Mouse (Mus musculus): ENCODE results near the gene Ifna16. TPM values are rescaled to one million over a fixed set of nuclear protein-coding genes. Genes with fewer than 3 reads are reported as not detected.

Gene Ifna16
- polyA plus RNA-seq, 1 experiment from 2014 or later, result not detected

GRCm38 (mm10) chr4:88681353-88681752 lies 4.6 kb upstream of the Ifna16 start:
- Histone ChIP-seq H3K4me1 (replicated peaks; ENCODE audit: control insufficient read depth, insufficient read depth, low read length) (no peaks in the 10 kb centered on the region), H3K9me3 (ENCODE audit: control insufficient read depth, low read length) (no peaks in the 10 kb centered on the region), H3K4me3 (ENCODE audit: low read depth, low read length) (no peak overlapping the region), H3K27ac (ENCODE audit: low read depth, low read length) (no peak overlapping the region), H3K27me3 (ENCODE audit: control insufficient read depth, insufficient read depth, low read length) (no peaks in the 10 kb centered on the region), H3K4me2 (replicated peaks; ENCODE audit: low read depth, low read length) (no peak overlapping the region), H3K9ac (ENCODE audit: low read depth, low read length) (no peak overlapping the region), H3K36me3 (ENCODE audit: control insufficient read depth, insufficient read depth, low read length) (no peaks in the 10 kb centered on the region)
- ATAC-seq (ENCODE audit: low FRiP score), result no peak
- 85% methylated on average over 3 of the region's 3 CpGs for WGBS
- DNase-seq (ENCODE audit: low spot score), result no peak

GRCm38 (mm10) chr4:88680362-88680761 lies 3.6 kb upstream of the Ifna16 start:
- Histone ChIP-seq H3K36me3 (ENCODE audit: control insufficient read depth, insufficient read depth, low read length) (no peaks in the 10 kb centered on the region), H3K9me3 (ENCODE audit: control insufficient read depth, low read length) (no peaks in the 10 kb centered on the region), H3K4me1 (replicated peaks; ENCODE audit: control insufficient read depth, insufficient read depth, low read length) (no peaks in the 10 kb centered on the region), H3K9ac (ENCODE audit: low read depth, low read length) (no peak overlapping the region), H3K27me3 (ENCODE audit: control insufficient read depth, insufficient read depth, low read length) (no peaks in the 10 kb centered on the region), H3K4me3 (ENCODE audit: low read depth, low read length) (no peak overlapping the region), H3K27ac (ENCODE audit: low read depth, low read length) (no peak overlapping the region), H3K4me2 (replicated peaks; ENCODE audit: low read depth, low read length) (no peak overlapping the region)
- ATAC-seq (ENCODE audit: low FRiP score) (no peak), DNase-seq (ENCODE audit: low spot score) (peak; percentile 50)
- 58% methylated on average over 8 of the region's 8 CpGs for WGBS

GRCm38 (mm10) chr4:88655461-88655860 lies 21.3 kb downstream of the Ifna16 start:
- no peak for DNase-seq (ENCODE audit: low spot score)
- no peak for ATAC-seq (ENCODE audit: low FRiP score)
- WGBS, result 62% methylated on average over 1 of the region's 1 CpGs
- Histone ChIP-seq H3K9ac (ENCODE audit: low read depth, low read length) (no peak overlapping the region), H3K9me3 (ENCODE audit: control insufficient read depth, low read length) (no peaks in the 10 kb centered on the region), H3K27ac (ENCODE audit: low read depth, low read length) (no peak overlapping the region), H3K4me1 (replicated peaks; ENCODE audit: control insufficient read depth, insufficient read depth, low read length) (no peaks in the 10 kb centered on the region), H3K4me2 (replicated peaks; ENCODE audit: low read depth, low read length) (no peak overlapping the region), H3K27me3 (ENCODE audit: control insufficient read depth, insufficient read depth, low read length) (no peaks in the 10 kb centered on the region), H3K4me3 (ENCODE audit: low read depth, low read length) (no peak overlapping the region), H3K36me3 (ENCODE audit: control insufficient read depth, insufficient read depth, low read length) (no peaks in the 10 kb centered on the region)

DNA sequence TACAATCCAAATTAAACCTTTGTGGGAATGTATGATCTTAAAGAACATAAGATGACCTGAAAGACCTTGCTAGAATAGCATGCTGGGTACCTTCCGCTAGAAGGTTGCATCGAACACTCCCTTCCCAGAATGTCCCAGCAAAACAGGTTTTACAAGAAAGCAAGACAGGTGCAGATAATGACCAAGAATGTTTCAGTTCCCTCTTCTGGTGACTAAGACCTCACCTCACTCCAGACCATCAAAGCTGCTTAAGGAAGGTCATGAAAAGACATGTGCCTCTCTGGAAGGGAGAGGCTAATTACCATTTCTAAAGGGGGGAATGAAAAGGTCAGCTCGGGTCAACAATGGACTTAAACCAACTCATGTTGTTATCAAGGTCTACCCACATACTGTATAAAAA lies 23.1 kb downstream of the Ifna16 start:
- no peak overlapping the region for H3K4me3 ChIP-seq (ENCODE audit: low read depth, low read length)
- no peak for DNase-seq (ENCODE audit: low spot score)
- no peak overlapping the region for H3K27ac ChIP-seq (ENCODE audit: low read depth, low read length)
- no peak for ATAC-seq (ENCODE audit: low FRiP score)
- no peaks in the 10 kb centered on the region for H3K4me1 ChIP-seq (replicated peaks; ENCODE audit: control insufficient read depth, insufficient read depth, low read length)
- H3K4me2 ChIP-seq (replicated peaks; ENCODE audit: low read depth, low read length), result no peak overlapping the region
- no peaks in the 10 kb centered on the region for H3K36me3 ChIP-seq (ENCODE audit: control insufficient read depth, insufficient read depth, low read length)
- H3K9me3 ChIP-seq (ENCODE audit: control insufficient read depth, low read length), result no peaks in the 10 kb centered on the region
- WGBS, result 77% methylated on average over 3 of the region's 3 CpGs
- H3K27me3 ChIP-seq (ENCODE audit: control insufficient read depth, insufficient read depth, low read length), result no peaks in the 10 kb centered on the region
- no peak overlapping the region for H3K9ac ChIP-seq (ENCODE audit: low read depth, low read length)

GRCm38 (mm10) chr4:88644359-88644758 lies 32.4 kb downstream of the Ifna16 start, which contains the start of gene Ifna13:
TSS of gene Ifna13 (minus strand) at chr4:88644459.
- Histone ChIP-seq H3K9me3 (ENCODE audit: control insufficient read depth, low read length) (no peaks in the 10 kb centered on the region), H3K27ac (ENCODE audit: low read depth, low read length) (no peak within 1 kb of the TSS), H3K9ac (ENCODE audit: low read depth, low read length) (no peak within 1 kb of the TSS), H3K4me3 (ENCODE audit: low read depth, low read length) (no peak within 1 kb of the TSS), H3K4me1 (replicated peaks; ENCODE audit: control insufficient read depth, insufficient read depth, low read length) (no peaks in the 10 kb centered on the region), H3K27me3 (ENCODE audit: control insufficient read depth, insufficient read depth, low read length) (no peaks in the 10 kb centered on the region), H3K4me2 (replicated peaks; ENCODE audit: low read depth, low read length) (no peak within 1 kb of the TSS), H3K36me3 (ENCODE audit: control insufficient read depth, insufficient read depth, low read length) (no peaks in the 10 kb centered on the region)
- WGBS, result 65% methylated on average over 2 of the region's 2 CpGs
- DNase-seq (ENCODE audit: low spot score), result no peak
- no peak for ATAC-seq (ENCODE audit: low FRiP score)

DNA sequence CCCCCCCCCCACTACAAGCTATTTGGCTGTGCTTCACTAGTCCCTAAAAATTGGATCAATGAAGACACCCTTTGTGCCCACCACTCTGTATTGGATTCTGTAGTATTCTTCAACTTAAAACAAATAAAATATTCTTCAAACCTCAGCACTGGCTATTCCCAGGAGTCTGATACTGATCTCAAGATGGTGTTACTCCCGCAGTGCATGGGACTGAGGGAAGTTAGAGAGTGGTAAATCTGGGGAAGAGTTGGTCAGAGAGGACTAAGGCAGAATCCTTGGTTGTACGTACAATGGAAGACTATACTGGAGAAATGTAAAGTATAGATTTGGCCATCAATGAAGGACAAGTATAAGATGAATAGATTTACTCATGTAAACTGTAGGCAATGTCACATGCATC lies 34.2 kb downstream of the Ifna16 start:
- 41% methylated on average over 2 of the region's 2 CpGs for WGBS

DNA sequence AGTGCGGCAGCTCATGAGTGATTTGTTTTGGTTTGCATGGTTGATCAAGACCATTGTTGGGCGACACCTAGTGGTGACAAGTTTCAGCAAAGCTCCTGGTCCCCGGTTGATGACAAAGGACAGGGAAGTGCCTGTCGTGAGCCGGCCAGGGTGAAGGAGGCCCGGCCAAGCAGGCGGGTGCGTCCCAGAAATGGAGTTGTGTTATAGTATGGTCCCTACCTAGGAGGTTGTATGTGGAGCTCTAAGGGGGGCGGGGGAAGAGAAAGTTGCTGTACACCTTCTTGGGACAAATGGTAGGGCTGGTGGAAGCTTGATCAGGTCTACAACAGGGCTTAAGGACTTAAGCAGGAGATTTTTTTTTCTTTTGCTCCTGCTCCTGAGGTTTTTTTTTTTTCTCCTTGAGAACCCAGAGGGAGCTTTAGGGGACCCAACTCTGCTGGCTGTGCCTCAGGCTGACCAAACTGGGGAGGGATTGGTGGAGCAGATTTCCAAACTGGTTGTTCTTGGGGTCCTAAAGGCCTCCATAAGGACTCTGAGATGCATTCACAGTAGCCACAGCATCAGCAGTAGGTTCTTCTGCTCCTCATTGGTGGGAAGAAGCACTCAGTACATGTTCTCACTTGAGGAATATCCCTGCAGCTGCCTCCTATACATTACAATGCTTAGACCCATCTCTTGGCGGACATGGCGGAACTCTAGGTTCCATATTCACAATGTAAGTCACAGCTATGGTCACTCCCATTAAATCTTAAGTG lies 35.5 kb downstream of the Ifna16 start:
- H3K4me1 ChIP-seq (replicated peaks; ENCODE audit: control insufficient read depth, insufficient read depth, low read length), result no peaks in the 10 kb centered on the region
- WGBS, result 22% methylated on average over 11 of the region's 11 CpGs
- H3K9ac ChIP-seq (ENCODE audit: low read depth, low read length), result no peak overlapping the region
- H3K4me3 ChIP-seq (ENCODE audit: low read depth, low read length), result no peak overlapping the region
- no peaks in the 10 kb centered on the region for H3K36me3 ChIP-seq (ENCODE audit: control insufficient read depth, insufficient read depth, low read length)
- no peaks in the 10 kb centered on the region for H3K27me3 ChIP-seq (ENCODE audit: control insufficient read depth, insufficient read depth, low read length)
- H3K27ac ChIP-seq (ENCODE audit: low read depth, low read length), result no peak overlapping the region; the same call in 1 of the 2 replicates
- H3K4me2 ChIP-seq (replicated peaks; ENCODE audit: low read depth, low read length), result 0 out of 2 replicates have a peak overlapping the region, but pooled peaks have one; percentile 22
- peak; percentile 100 for DNase-seq (ENCODE audit: low spot score)
- peak; percentile 93 for ATAC-seq (ENCODE audit: low FRiP score)
- H3K9me3 ChIP-seq (ENCODE audit: control insufficient read depth, low read length), result no peaks in the 10 kb centered on the region

More for the DNA sequence above, 34.2 kb downstream of the Ifna16 start:
- Histone ChIP-seq H3K36me3 (ENCODE audit: control insufficient read depth, insufficient read depth, low read length) (no peaks in the 10 kb centered on the region), H3K4me3 (ENCODE audit: low read depth, low read length) (no peak overlapping the region), H3K4me2 (replicated peaks; ENCODE audit: low read depth, low read length) (no peak overlapping the region), H3K9ac (ENCODE audit: low read depth, low read length) (no peak overlapping the region), H3K9me3 (ENCODE audit: control insufficient read depth, low read length) (no peaks in the 10 kb centered on the region), H3K27me3 (ENCODE audit: control insufficient read depth, insufficient read depth, low read length) (no peaks in the 10 kb centered on the region), H3K4me1 (replicated peaks; ENCODE audit: control insufficient read depth, insufficient read depth, low read length) (no peaks in the 10 kb centered on the region), H3K27ac (ENCODE audit: low read depth, low read length) (no peak overlapping the region)
- 0 out of 2 replicates have a peak, but pooled peaks have one; percentile 20 for ATAC-seq (ENCODE audit: low FRiP score)
- no peak for DNase-seq (ENCODE audit: low spot score)

GRCm38 (mm10) chr4:88640704-88641076 lies 36.0 kb downstream of the Ifna16 start:
- Histone ChIP-seq H3K36me3 (ENCODE audit: control insufficient read depth, insufficient read depth, low read length) (no peaks in the 10 kb centered on the region), H3K4me1 (replicated peaks; ENCODE audit: control insufficient read depth, insufficient read depth, low read length) (no peaks in the 10 kb centered on the region), H3K27ac (ENCODE audit: low read depth, low read length) (no peak overlapping the region), H3K4me2 (replicated peaks; ENCODE audit: low read depth, low read length) (peak overlapping the region; percentile 22; the same call in 1 of the 2 replicates), H3K9ac (ENCODE audit: low read depth, low read length) (no peak overlapping the region), H3K27me3 (ENCODE audit: control insufficient read depth, insufficient read depth, low read length) (no peaks in the 10 kb centered on the region), H3K4me3 (ENCODE audit: low read depth, low read length) (no peak overlapping the region), H3K9me3 (ENCODE audit: control insufficient read depth, low read length) (no peaks in the 10 kb centered on the region)
- DNase-seq (ENCODE audit: low spot score) (no peak), ATAC-seq (ENCODE audit: low FRiP score) (no peak)
- 69% methylated on average over 8 of the region's 8 CpGs for WGBS

GRCm38 (mm10) chr4:88634311-88634710 lies 42.4 kb downstream of the Ifna16 start, which contains the start of gene C87499:
TSS of gene C87499 (minus strand) at chr4:88634411.
- Histone ChIP-seq H3K36me3 (ENCODE audit: control insufficient read depth, insufficient read depth, low read length) (no peaks in the 10 kb centered on the region), H3K9me3 (ENCODE audit: control insufficient read depth, low read length) (no peaks in the 10 kb centered on the region), H3K9ac (ENCODE audit: low read depth, low read length) (no peak within 1 kb of the TSS), H3K27me3 (ENCODE audit: control insufficient read depth, insufficient read depth, low read length) (no peaks in the 10 kb centered on the region), H3K4me1 (replicated peaks; ENCODE audit: control insufficient read depth, insufficient read depth, low read length) (no peaks in the 10 kb centered on the region), H3K4me3 (ENCODE audit: low read depth, low read length) (no peak within 1 kb of the TSS), H3K4me2 (replicated peaks; ENCODE audit: low read depth, low read length) (no peak within 1 kb of the TSS), H3K27ac (ENCODE audit: low read depth, low read length) (no peak within 1 kb of the TSS)
- DNase-seq (ENCODE audit: low spot score), result no peak
- no peak for ATAC-seq (ENCODE audit: low FRiP score)
- 90% methylated on average over 4 of the region's 4 CpGs for WGBS

Measured in hindbrain, embryonic 11.5 days (tissue).